Comparison of ENCODE assay signal across 9 mouse cellular contexts in the genomic region with DNA sequence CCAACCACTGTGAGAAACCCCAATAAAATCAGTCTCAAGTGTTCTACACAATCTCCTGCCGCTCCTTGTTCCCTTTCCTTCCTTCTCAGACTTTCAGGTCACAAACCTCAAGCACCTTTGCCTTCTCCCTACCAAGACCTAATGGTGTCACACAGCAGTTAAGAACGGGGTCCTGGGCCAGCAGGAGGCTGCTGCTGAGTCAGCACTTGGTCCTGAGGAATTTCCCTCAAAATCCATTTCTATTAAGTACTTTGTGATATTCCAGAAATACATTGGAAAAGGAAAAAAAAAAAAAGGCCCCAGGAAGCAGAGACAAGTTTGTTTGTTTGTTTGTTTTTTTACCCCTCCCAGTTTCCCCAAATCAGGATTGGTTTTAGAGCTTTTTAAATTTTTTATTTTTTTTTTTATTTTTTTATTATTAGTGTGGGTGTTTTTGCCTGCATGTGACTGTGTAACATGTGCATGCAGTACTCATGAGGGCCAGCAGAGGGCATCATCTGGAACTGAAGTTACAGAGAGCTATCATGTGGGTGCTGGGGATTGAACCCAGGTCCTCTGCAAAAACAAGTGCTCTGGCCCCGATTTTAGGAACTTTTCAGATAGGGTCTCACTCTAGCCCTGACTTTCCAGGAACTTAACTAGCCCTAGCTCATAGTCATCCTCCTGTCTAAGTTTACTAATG. TPM values are rescaled to one million over a fixed set of nuclear protein-coding genes. Genes with fewer than 3 reads are reported as not detected.
DNase-seq lines count a peak whose midpoint lies in the region; ATAC-seq and TF ChIP-seq lines count a peak whose summit lies in the region.
"Had no signal": no experiment of that assay in that cellular context is flagged by ENCODE, and none has a peak within 500 bp of the region (broad histone marks: within the 10 kb centered on the region; RNA-seq: fewer than 3 reads in every experiment).

No protein-coding gene starts in this region.

- no peak overlapping the region for H3K9ac ChIP-seq in hindbrain, postnatal 0 days (replicated peaks; ENCODE audit: low read length)
- no peak overlapping the region for H3K9ac ChIP-seq in hindbrain, embryonic 13.5 days
- H3K9ac ChIP-seq in hindbrain, embryonic 16.5 days (ENCODE audit: low read depth, low read length), result no peak overlapping the region

- no peak overlapping the region for H3K27ac ChIP-seq in hindbrain, postnatal 0 days
- no peak overlapping the region for H3K27ac ChIP-seq in hindbrain, embryonic 13.5 days
- no peak overlapping the region for H3K27ac ChIP-seq in spleen, adult 2 months (ENCODE audit: insufficient read depth, low read length)
- H3K27ac ChIP-seq in hindbrain, embryonic 16.5 days (ENCODE audit: low read depth, low read length), result no peak overlapping the region
- H3K27ac ChIP-seq: limb, embryonic 10.5 days had no signal

- no peaks in the 10 kb centered on the region for H3K27me3 ChIP-seq in hindbrain, postnatal 0 days (ENCODE audit: insufficient read depth, low read length)
- H3K27me3 ChIP-seq in hindbrain, embryonic 13.5 days, result no peaks in the 10 kb centered on the region
- H3K27me3 ChIP-seq in spleen, adult 2 months (ENCODE audit: control insufficient read depth, insufficient read depth, low read length), result no peaks in the 10 kb centered on the region
- H3K27me3 ChIP-seq in hindbrain, embryonic 16.5 days (replicated peaks; ENCODE audit: control insufficient read depth, insufficient read depth, low read length), result no peaks in the 10 kb centered on the region

- peak; percentile 60 for TF ChIP-seq CTCF in hindbrain, postnatal 0 days (IDR thresholded peaks at IDR 0.05; ENCODE audit: low read depth)
- peak; percentile 12; the same call in 1 of the 2 replicates for TF ChIP-seq CTCF in spleen, adult 2 months (IDR thresholded peaks at IDR 0.05; ENCODE audit: extremely low read depth, insufficient read depth, insufficient read length, insufficient replicate concordance)

- H3K36me3 ChIP-seq in hindbrain, postnatal 0 days (ENCODE audit: insufficient read depth, low read length), result peaks cover 30% of the 10 kb centered on the region
- peaks cover 54% of the 10 kb centered on the region for H3K36me3 ChIP-seq in hindbrain, embryonic 13.5 days
- H3K36me3 ChIP-seq in spleen, adult 2 months (ENCODE audit: control insufficient read depth, insufficient read depth, low read length), result peaks cover 33% of the 10 kb centered on the region
- H3K36me3 ChIP-seq in hindbrain, embryonic 16.5 days (ENCODE audit: control insufficient read depth, insufficient read depth, low read length), result peaks cover 33% of the 10 kb centered on the region

- WGBS in hindbrain, postnatal 0 days, result 96% methylated on average over 3 of the region's 3 CpGs
- 94% methylated on average over 3 of the region's 3 CpGs for WGBS in hindbrain, embryonic 13.5 days
- 87% methylated on average over 3 of the region's 3 CpGs for WGBS in spleen, adult 2 months
- 95% methylated on average over 3 of the region's 3 CpGs for WGBS in hindbrain, embryonic 16.5 days

- no peak for ATAC-seq in hindbrain, postnatal 0 days
- ATAC-seq in hindbrain, embryonic 13.5 days (ENCODE audit: low FRiP score), result no peak
- ATAC-seq in hindbrain, embryonic 16.5 days, result no peak

- H3K4me2 ChIP-seq in hindbrain, postnatal 0 days (ENCODE audit: low read depth, low read length), result no peak overlapping the region
- no peak overlapping the region for H3K4me2 ChIP-seq in hindbrain, embryonic 13.5 days
- no peak overlapping the region for H3K4me2 ChIP-seq in hindbrain, embryonic 16.5 days (ENCODE audit: low read length)

- no peaks in the 10 kb centered on the region for H3K9me3 ChIP-seq in hindbrain, postnatal 0 days (ENCODE audit: low read length)
- no peaks in the 10 kb centered on the region for H3K9me3 ChIP-seq in hindbrain, embryonic 13.5 days
- no peaks in the 10 kb centered on the region for H3K9me3 ChIP-seq in hindbrain, embryonic 16.5 days (ENCODE audit: control insufficient read depth, low read length)
- H3K9me3 ChIP-seq: limb, embryonic 10.5 days had no signal

- no peak for TF ChIP-seq POLR2A in spleen, adult 2 months (IDR thresholded peaks at IDR 0.05; ENCODE audit: low read depth, low read length)

- H3K4me3 ChIP-seq in hindbrain, postnatal 0 days (ENCODE audit: low read length), result no peak overlapping the region
- H3K4me3 ChIP-seq in hindbrain, embryonic 13.5 days, result no peak overlapping the region
- H3K4me3 ChIP-seq in spleen, adult 2 months (ENCODE audit: extremely low read depth, insufficient read depth, insufficient read length), result no peak overlapping the region
- no peak overlapping the region for H3K4me3 ChIP-seq in hindbrain, embryonic 16.5 days (ENCODE audit: low read length)
- H3K4me3 ChIP-seq: limb, embryonic 10.5 days had no signal

- H3K4me1 ChIP-seq in hindbrain, postnatal 0 days (ENCODE audit: insufficient read depth, low read length), result no peaks in the 10 kb centered on the region
- no peaks in the 10 kb centered on the region; the same call in 1 of the 2 replicates for H3K4me1 ChIP-seq in hindbrain, embryonic 13.5 days (replicated peaks)
- H3K4me1 ChIP-seq in spleen, adult 2 months (ENCODE audit: control insufficient read depth, insufficient read depth, insufficient read length), result peaks cover 2% of the 10 kb centered on the region
- no peaks in the 10 kb centered on the region for H3K4me1 ChIP-seq in hindbrain, embryonic 16.5 days (ENCODE audit: control insufficient read depth, insufficient read depth, low read depth, low read length)

- DNase-seq in hindbrain, postnatal 0 days (ENCODE audit: low spot score), result peak; percentile 38
- DNase-seq in spleen, adult 2 months (ENCODE audit: low read depth in 1 of 2, low spot score in 2 of 2), result no peak
- no peak for DNase-seq in spleen, postnatal 36 days (ENCODE audit: low spot score in 2 of 2)
- DNase-seq in c-Kit-positive CD71-positive TER-119-positive erythroid progenitor cells, embryonic 14.5 days (ENCODE audit: low spot score), result peak; percentile 30
- DNase-seq in thymus, postnatal 36 days, result peak; percentile 27 to 37
- no peak for DNase-seq in cerebellum, postnatal 36 days

RNA-seq across cellular contexts. Expression of a gene that starts 15.5 kb away (rescaled TPM):
- total RNA-seq in hindbrain, postnatal 0 days (2014; rRNA removed), result not detected in 2 replicates
- polyA plus RNA-seq in hindbrain, postnatal 0 days (2015; fragmentation: Nextera tagmentation; extraction: Ambion mirVana), result not detected in 2 replicates
- not detected in 2 replicates for polyA plus RNA-seq in hindbrain, embryonic 13.5 days (2015; fragmentation: Nextera tagmentation; extraction: Ambion mirVana)
- polyA plus RNA-seq in spleen, adult 2 months (2012; rRNA removed), result 0.12 and 0.14 TPM in 2 replicates
- not detected in 2 replicates for polyA plus RNA-seq in hindbrain, embryonic 16.5 days (2015; fragmentation: Nextera tagmentation; extraction: Ambion mirVana)
- polyA plus RNA-seq: limb, embryonic 10.5 days had no signal

RNA-seq across cellular contexts. Expression of a gene that starts 32.2 kb away (rescaled TPM):
- 9.3 and 11.2 TPM in 2 replicates for total RNA-seq in hindbrain, postnatal 0 days (2014; rRNA removed)
- 37.1 and 38.9 TPM in 2 replicates for polyA plus RNA-seq in hindbrain, postnatal 0 days (2015; fragmentation: Nextera tagmentation; extraction: Ambion mirVana)
- polyA plus RNA-seq in hindbrain, embryonic 13.5 days (2015; fragmentation: Nextera tagmentation; extraction: Ambion mirVana), result 20.9 and 24.5 TPM in 2 replicates
- polyA plus RNA-seq in spleen, adult 2 months (2012; rRNA removed), result 2.3 and 2.4 TPM in 2 replicates
- 24.1 and 26.7 TPM in 2 replicates for polyA plus RNA-seq in hindbrain, embryonic 16.5 days (2015; fragmentation: Nextera tagmentation; extraction: Ambion mirVana)

RNA-seq across cellular contexts. Expression of a gene that starts 49.8 kb away (rescaled TPM):
- total RNA-seq in hindbrain, postnatal 0 days (2014; rRNA removed), result 16.0 and 19.0 TPM in 2 replicates
- 32.9 and 34.9 TPM in 2 replicates for polyA plus RNA-seq in hindbrain, postnatal 0 days (2015; fragmentation: Nextera tagmentation; extraction: Ambion mirVana)
- polyA plus RNA-seq in hindbrain, embryonic 13.5 days (2015; fragmentation: Nextera tagmentation; extraction: Ambion mirVana), result 37.3 and 37.4 TPM in 2 replicates
- polyA plus RNA-seq in spleen, adult 2 months (2012; rRNA removed), result 5.6 and 6.0 TPM in 2 replicates
- 38.0 and 38.6 TPM in 2 replicates for polyA plus RNA-seq in hindbrain, embryonic 16.5 days (2015; fragmentation: Nextera tagmentation; extraction: Ambion mirVana)

RNA-seq across cellular contexts. Expression of a gene that starts 58.6 kb away (rescaled TPM):
- 52.3 and 56.9 TPM in 2 replicates for total RNA-seq in hindbrain, postnatal 0 days (2014; rRNA removed)
- polyA plus RNA-seq in hindbrain, postnatal 0 days (2015; fragmentation: Nextera tagmentation; extraction: Ambion mirVana), result 30.3 and 31.6 TPM in 2 replicates
- 42.2 and 44.5 TPM in 2 replicates for polyA plus RNA-seq in hindbrain, embryonic 13.5 days (2015; fragmentation: Nextera tagmentation; extraction: Ambion mirVana)
- 37.3 and 42.3 TPM in 2 replicates for polyA plus RNA-seq in spleen, adult 2 months (2012; rRNA removed)
- polyA plus RNA-seq in hindbrain, embryonic 16.5 days (2015; fragmentation: Nextera tagmentation; extraction: Ambion mirVana), result 32.0 and 40.0 TPM in 2 replicates

Comparison
In these comparisons a context has a peak if more than half of its experiments do, and no peak if none do; other contexts are left out.
1. DNase-seq: peak in hindbrain, postnatal 0 days (single experiment), c-Kit-positive CD71-positive TER-119-positive erythroid progenitor cells, embryonic 14.5 days (single experiment) and thymus, postnatal 36 days (2 of 2); none in spleen, adult 2 months (0 of 2), spleen, postnatal 36 days (0 of 2) and cerebellum, postnatal 36 days (0 of 2).